Mouse (Mus musculus) forebrain, embryonic 13.5 days (tissue): ENCODE measurements around the gene Tns1. TPM values are rescaled to one million over a fixed set of nuclear protein-coding genes. Genes with fewer than 3 reads are reported as not detected.

Experiments
- ATAC-seq: fragments of 200-750 bp; cut with Nextera tagmentation; 2 replicates; pipeline ENCODE4 v1.8.0; 2017
- H3K27ac ChIP-seq: fragments of 300-500 bp; sonication (generic); 2 replicates; pipeline ENCODE4 v1.5.1; 2015; ENCODE audit warnings: inconsistent platforms, mild to moderate bottlenecking, moderate library complexity
- H3K27me3 ChIP-seq: fragments of 300-500 bp; sonication (generic); 2 replicates; pipeline ENCODE4 v1.6.1; 2015; ENCODE audit warnings: mild to moderate bottlenecking, inconsistent platforms
- H3K36me3 ChIP-seq: fragments of 300-500 bp; sonication (generic); 2 replicates; pipeline ENCODE4 v1.6.1; 2015; ENCODE audit warnings: mild to moderate bottlenecking, inconsistent platforms; ENCODE audit not compliant: poor library complexity, severe bottlenecking
- H3K4me1 ChIP-seq: fragments of 300-500 bp; sonication (generic); 2 replicates; pipeline ENCODE4 v1.6.1; 2015; ENCODE audit warnings: inconsistent platforms
- H3K4me2 ChIP-seq: fragments of 300-500 bp; sonication (generic); 2 replicates; pipeline ENCODE4 v1.6.1; 2015; ENCODE audit warnings: inconsistent platforms, mild to moderate bottlenecking, moderate library complexity
- H3K4me3 ChIP-seq: fragments of 300-500 bp; sonication (generic); 2 replicates; pipeline ENCODE4 v1.5.1; 2015; ENCODE audit warnings: mild to moderate bottlenecking, inconsistent platforms
- H3K9ac ChIP-seq: fragments of 300-500 bp; sonication (generic); 2 replicates; pipeline ENCODE4 v1.6.1; 2015; ENCODE audit warnings: mild to moderate bottlenecking, inconsistent platforms
- H3K9me3 ChIP-seq: fragments of 300-500 bp; sonication (generic); replicated peaks from 2 replicates; pipeline ENCODE4 v1.6.1; 2016; ENCODE audit warnings: inconsistent platforms
- WGBS: fragments of 180-500 bp; shearing (Covaris S2); methylation state at CpG from one replicate; pipeline ENCODE4 v1.1.7; 2015; 5-methylcytosine and 5-hydroxymethylcytosine counted together
- polyA plus RNA-seq: library from polyadenylated mRNA; unstranded; fragments of >200 nt; fragmentation: Nextera tagmentation; extraction: Ambion mirVana; gene quantifications from 2 replicates; pipeline ENCODE4 v1.2.1, GENCODE M21; 2015

The Tns1 gene
- polyA plus RNA-seq, 1 experiment from 2014 or later = 10.4 TPM

GRCm38 (mm10) chr1:74084752-74085151, 39.5 kb downstream of the Tns1 start:
- WGBS = 53% methylated on average over 5 of the region's 5 CpGs
- H3K27me3 ChIP-seq = no peaks in the 10 kb centered on the region
- H3K4me3 ChIP-seq = no peak overlapping the region
- no peak for ATAC-seq
- H3K9ac ChIP-seq = no peak overlapping the region
- no peaks in the 10 kb centered on the region for H3K36me3 ChIP-seq
- H3K9me3 ChIP-seq = no peaks in the 10 kb centered on the region
- H3K27ac ChIP-seq = no peak overlapping the region
- H3K4me1 ChIP-seq = 0 out of 2 replicates have a peak, but pooled peaks cover 7% of the 10 kb centered on the region
- no peak overlapping the region for H3K4me2 ChIP-seq

- 64% methylated on average over 6 of the region's 6 CpGs for WGBS
- no peak overlapping the region; the same call in 1 of the 2 replicates for H3K27ac ChIP-seq
- no peaks in the 10 kb centered on the region for H3K36me3 ChIP-seq
- no peaks in the 10 kb centered on the region for H3K27me3 ChIP-seq
- H3K4me2 ChIP-seq = no peak overlapping the region
- no peak overlapping the region for H3K4me3 ChIP-seq
- H3K4me1 ChIP-seq = 0 out of 2 replicates have a peak, but pooled peaks cover 7% of the 10 kb centered on the region
- H3K9ac ChIP-seq = 0 out of 2 replicates have a peak overlapping the region, but pooled peaks have one; percentile 13
- no peak for ATAC-seq
- no peaks in the 10 kb centered on the region for H3K9me3 ChIP-seq
These were observed 40.1 kb downstream of the Tns1 start for GRCm38 (mm10) chr1:74084065-74084705.

GRCm38 (mm10) chr1:74082841-74083463, 41.3 kb downstream of the Tns1 start:
- Histone ChIP-seq H3K27ac (no peak overlapping the region), H3K4me1 (0 out of 2 replicates have a peak, but pooled peaks cover 4% of the 10 kb centered on the region), H3K9ac (no peak overlapping the region), H3K4me2 (no peak overlapping the region), H3K36me3 (no peaks in the 10 kb centered on the region), H3K9me3 (no peaks in the 10 kb centered on the region), H3K27me3 (no peaks in the 10 kb centered on the region), H3K4me3 (no peak overlapping the region)
- 13% methylated on average over 6 of the region's 6 CpGs for WGBS
- ATAC-seq = no peak

GRCm38 (mm10) chr1:74081573-74081989, 42.7 kb downstream of the Tns1 start:
- H3K27ac ChIP-seq = no peak overlapping the region
- H3K9ac ChIP-seq = no peak overlapping the region
- H3K4me3 ChIP-seq = no peak overlapping the region
- H3K27me3 ChIP-seq = no peaks in the 10 kb centered on the region
- H3K36me3 ChIP-seq = no peaks in the 10 kb centered on the region
- no peak for ATAC-seq
- WGBS = 68% methylated on average over 2 of the region's 2 CpGs
- no peak overlapping the region for H3K4me2 ChIP-seq
- H3K9me3 ChIP-seq = no peaks in the 10 kb centered on the region
- H3K4me1 ChIP-seq = 0 out of 2 replicates have a peak, but pooled peaks cover 4% of the 10 kb centered on the region

- no peaks in the 10 kb centered on the region for H3K27me3 ChIP-seq
- WGBS = 8% methylated on average over 2 of the region's 2 CpGs
- H3K4me3 ChIP-seq = no peak overlapping the region
- 0 out of 2 replicates have a peak, but pooled peaks cover 4% of the 10 kb centered on the region for H3K4me1 ChIP-seq
- no peak overlapping the region for H3K9ac ChIP-seq
- H3K27ac ChIP-seq = no peak overlapping the region
- H3K9me3 ChIP-seq = no peaks in the 10 kb centered on the region
- ATAC-seq = no peak
- no peak overlapping the region for H3K4me2 ChIP-seq
- no peaks in the 10 kb centered on the region for H3K36me3 ChIP-seq
These were observed 46.9 kb downstream of the Tns1 start for GRCm38 (mm10) chr1:74077353-74077752.

GRCm38 (mm10) chr1:74076230-74076629, 48.0 kb downstream of the Tns1 start:
- H3K4me2 ChIP-seq = no peak overlapping the region
- H3K36me3 ChIP-seq = no peaks in the 10 kb centered on the region
- no peak overlapping the region for H3K4me3 ChIP-seq
- H3K27ac ChIP-seq = no peak overlapping the region
- no peak for ATAC-seq
- no peaks in the 10 kb centered on the region for H3K9me3 ChIP-seq
- 86% methylated on average over 4 of the region's 4 CpGs for WGBS
- no peaks in the 10 kb centered on the region for H3K4me1 ChIP-seq
- H3K9ac ChIP-seq = no peak overlapping the region
- no peaks in the 10 kb centered on the region for H3K27me3 ChIP-seq

- 87% methylated on average over 7 of the region's 7 CpGs for WGBS
- no peaks in the 10 kb centered on the region for H3K4me1 ChIP-seq
- H3K27ac ChIP-seq = no peak overlapping the region
- H3K36me3 ChIP-seq = no peaks in the 10 kb centered on the region
- no peaks in the 10 kb centered on the region for H3K27me3 ChIP-seq
- no peak for ATAC-seq
- H3K9me3 ChIP-seq = no peaks in the 10 kb centered on the region
- H3K4me3 ChIP-seq = no peak overlapping the region
- H3K4me2 ChIP-seq = no peak overlapping the region
- H3K9ac ChIP-seq = no peak overlapping the region
These were observed 49.4 kb downstream of the Tns1 start for GRCm38 (mm10) chr1:74074693-74075485.

- ATAC-seq = no peak
- WGBS = 74% methylated on average over 6 of the region's 6 CpGs
- H3K4me2 ChIP-seq = no peak overlapping the region
- H3K9ac ChIP-seq = no peak overlapping the region
- H3K9me3 ChIP-seq = no peaks in the 10 kb centered on the region
- no peak overlapping the region for H3K4me3 ChIP-seq
- H3K27ac ChIP-seq = no peak overlapping the region
- peaks cover 8% of the 10 kb centered on the region for H3K4me1 ChIP-seq
- no peaks in the 10 kb centered on the region for H3K36me3 ChIP-seq
- H3K27me3 ChIP-seq = no peaks in the 10 kb centered on the region
These were observed 50.5 kb downstream of the Tns1 start for GRCm38 (mm10) chr1:74073791-74074190.

- no peak overlapping the region for H3K4me3 ChIP-seq
- peaks cover 22% of the 10 kb centered on the region for H3K4me1 ChIP-seq
- no peaks in the 10 kb centered on the region for H3K27me3 ChIP-seq
- ATAC-seq = no peak
- H3K9ac ChIP-seq = no peak overlapping the region
- WGBS = 87% methylated on average over 4 of the region's 4 CpGs
- H3K27ac ChIP-seq = no peak overlapping the region
- no peaks in the 10 kb centered on the region for H3K9me3 ChIP-seq
- no peak overlapping the region for H3K4me2 ChIP-seq
- no peaks in the 10 kb centered on the region for H3K36me3 ChIP-seq
These were observed 53.5 kb downstream of the Tns1 start for GRCm38 (mm10) chr1:74070745-74071144.

GRCm38 (mm10) chr1:74070001-74070551, 54.2 kb downstream of the Tns1 start:
- Histone ChIP-seq H3K9me3 (no peaks in the 10 kb centered on the region), H3K36me3 (no peaks in the 10 kb centered on the region), H3K4me3 (no peak overlapping the region), H3K27ac (no peak overlapping the region), H3K4me1 (peaks cover 22% of the 10 kb centered on the region), H3K9ac (no peak overlapping the region), H3K4me2 (no peak overlapping the region), H3K27me3 (no peaks in the 10 kb centered on the region)
- ATAC-seq = no peak
- 79% methylated on average over 7 of the region's 7 CpGs for WGBS

- peak; percentile 31; the same call in 1 of the 2 replicates for ATAC-seq
- Histone ChIP-seq H3K4me1 (peaks cover 22% of the 10 kb centered on the region), H3K9me3 (no peaks in the 10 kb centered on the region), H3K27me3 (no peaks in the 10 kb centered on the region), H3K36me3 (no peaks in the 10 kb centered on the region), H3K4me3 (no peak overlapping the region), H3K4me2 (peak overlapping the region; percentile 66), H3K27ac (no peak overlapping the region; the same call in 1 of the 2 replicates), H3K9ac (no peak overlapping the region; the same call in 1 of the 2 replicates)
- 49% methylated on average over 9 of the region's 9 CpGs for WGBS
These were observed 55.0 kb downstream of the Tns1 start for GRCm38 (mm10) chr1:74069085-74069835.
